Mouse (Mus musculus): ENCODE results near the gene Lsm4.

Lsm4 gene

DNA sequence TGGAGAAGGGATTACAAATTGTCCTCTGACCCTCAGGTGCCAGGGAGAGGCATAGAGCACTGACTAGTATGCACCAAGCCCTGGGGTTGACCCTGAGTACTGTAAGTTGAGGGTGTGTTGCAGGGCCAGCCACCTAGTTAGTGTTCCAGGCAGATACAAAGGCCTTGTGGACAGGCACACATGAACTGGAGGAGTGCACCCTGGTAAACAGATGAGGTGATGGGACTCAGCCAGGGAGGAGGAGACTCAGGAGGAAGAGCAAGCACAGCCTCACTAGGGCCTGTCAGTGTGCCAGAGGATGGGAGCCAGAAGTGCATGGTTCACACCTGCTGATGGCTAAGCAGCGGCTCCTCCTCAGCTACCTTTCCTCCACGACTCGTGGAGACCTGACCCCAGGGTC is 7.0 kb downstream of the Lsm4 start:
- DNase-seq, result no peak

DNA sequence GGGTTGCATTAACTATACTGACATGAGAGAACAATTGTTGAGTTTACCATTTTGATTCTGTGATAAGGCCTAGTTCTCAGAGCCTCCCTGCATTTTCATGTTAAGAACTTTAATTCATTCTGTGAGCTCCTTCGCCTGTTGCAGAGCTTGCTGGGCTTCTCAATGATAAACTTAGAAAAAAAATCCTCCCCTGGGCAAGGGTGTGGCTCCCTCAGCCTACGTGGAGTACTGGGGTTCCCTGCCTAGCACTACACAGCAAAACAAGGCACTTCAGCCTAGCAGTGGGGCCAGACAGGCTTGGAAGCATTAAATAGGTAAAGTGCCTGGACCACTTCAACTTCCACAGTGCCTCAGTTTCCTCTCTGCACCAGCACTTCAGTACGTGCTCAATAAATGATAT is 8.4 kb downstream of the Lsm4 start:
- DNase-seq, result no peak

DNA sequence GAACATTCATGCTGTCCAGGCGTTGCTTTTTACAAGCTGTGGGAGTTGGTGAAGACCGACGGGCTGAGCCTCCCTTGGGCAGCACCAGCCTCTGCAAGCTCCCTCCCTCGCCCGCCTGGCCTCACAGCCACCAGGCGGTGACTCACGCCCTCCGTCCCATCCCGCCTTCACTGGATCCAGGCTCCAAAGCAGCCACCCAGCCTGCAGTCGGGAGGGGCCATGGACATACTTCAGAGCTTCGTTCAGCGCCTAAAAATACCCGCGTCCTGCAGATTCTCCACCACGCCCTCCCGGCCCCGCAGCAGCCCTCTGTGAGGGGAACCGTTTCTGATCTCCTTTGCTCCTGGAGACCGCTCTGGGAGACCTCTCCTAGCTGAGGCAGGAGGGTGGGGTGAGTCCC is 9.1 kb downstream of the Lsm4 start:
- no peak for DNase-seq

DNA sequence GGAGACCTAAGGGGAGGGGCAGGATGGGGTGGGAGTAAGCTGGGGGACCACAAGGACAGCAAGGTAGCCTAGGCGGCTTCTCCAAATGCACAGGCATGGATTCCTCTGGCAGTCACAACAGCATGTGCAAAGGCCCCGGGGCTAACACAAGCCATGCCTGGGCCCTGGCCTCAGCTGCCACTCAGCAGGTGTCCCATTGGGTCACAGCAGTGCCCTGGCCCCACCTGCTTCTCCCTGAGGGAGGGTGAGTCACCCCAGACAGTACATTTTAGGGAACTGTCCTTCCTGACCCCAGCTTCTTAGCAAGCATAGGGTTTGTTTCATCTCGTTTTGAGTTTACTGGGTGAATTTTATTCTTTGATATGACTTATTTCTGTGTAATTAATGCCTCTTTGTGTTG is 9.6 kb downstream of the Lsm4 start:
- no peak for DNase-seq

DNA sequence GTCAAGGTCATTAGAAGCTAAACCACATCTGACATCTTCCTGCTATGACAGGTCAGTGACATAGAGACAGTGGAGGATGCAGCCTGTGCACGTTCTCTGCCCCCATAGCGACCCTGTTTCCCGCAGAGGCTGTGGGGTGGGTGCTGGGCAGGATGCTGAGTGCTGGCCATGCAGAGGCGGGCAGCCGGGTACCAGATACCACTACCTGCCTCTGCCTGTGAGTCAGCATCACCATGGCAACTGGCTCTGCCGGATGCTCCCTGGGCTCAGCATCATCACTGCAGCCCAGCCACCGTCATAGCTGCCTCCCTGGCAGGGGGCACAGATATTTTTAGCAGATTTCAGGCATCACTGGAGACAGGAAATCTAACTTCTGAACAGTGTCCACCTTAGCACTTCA is 11.2 kb downstream of the Lsm4 start:
- no peak for DNase-seq

DNA sequence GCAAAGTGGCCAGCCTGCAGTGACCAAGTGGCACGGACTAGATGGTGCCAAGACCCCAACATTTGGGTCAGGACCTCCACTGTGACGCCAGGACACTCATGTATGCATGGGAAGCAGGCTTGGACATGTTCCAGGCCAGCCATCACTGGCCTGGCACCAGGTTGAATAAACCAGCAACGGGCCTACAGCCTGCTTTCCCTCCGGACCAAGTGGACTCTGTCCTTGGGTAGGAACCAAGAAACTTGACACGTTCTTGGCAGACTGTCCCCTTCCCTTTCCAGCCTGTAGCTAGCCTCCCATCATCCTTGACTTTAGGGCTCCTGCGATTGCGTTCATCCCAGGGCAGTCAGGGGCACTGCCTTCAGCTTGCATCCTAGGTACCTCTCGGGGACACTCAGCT is 14.5 kb downstream of the Lsm4 start:
- no peak for DNase-seq

DNA sequence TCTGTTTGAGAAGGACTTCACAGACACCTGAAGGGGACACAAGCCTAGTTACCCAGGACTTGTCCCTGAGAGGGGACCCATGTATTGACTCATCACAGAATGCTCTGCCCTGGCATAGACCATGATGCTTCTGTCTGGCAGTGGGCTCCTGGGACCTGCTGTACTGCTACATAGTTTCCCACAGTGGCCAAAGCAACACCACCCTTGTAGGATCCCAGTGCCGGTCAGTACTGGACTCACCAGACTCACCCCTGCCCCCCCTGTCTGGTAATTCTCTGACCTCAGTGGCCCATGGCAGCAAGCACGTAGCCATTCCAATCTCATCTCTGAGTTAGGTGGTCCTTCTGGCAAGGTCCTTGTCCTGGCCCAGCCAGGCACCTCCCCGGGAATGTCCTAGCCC is 15.1 kb downstream of the Lsm4 start:
- no peak for DNase-seq

DNA sequence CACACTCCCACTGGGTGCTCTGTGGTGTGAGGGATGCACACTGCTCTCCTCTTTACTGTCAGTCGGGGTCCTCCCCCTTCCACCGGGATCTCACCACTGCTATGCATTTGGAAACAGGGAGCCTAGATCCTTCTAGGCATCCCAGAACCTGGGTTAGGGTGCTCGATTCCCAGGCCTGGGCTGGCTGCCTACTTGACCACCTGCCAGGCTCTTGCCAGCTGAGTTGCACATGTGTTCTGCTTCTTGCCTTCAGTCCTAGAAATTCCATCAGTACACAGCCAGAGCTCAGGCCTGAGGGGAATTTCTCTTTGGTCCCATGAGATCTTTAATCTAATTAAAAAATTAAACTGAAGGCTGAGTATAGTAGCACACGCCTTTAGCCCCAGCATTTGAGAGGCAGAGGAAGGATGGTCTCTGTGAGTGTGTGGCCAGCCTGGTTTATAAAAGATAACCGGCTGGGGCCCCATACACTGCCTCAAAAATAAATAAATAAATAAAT is 16.9 kb downstream of the Lsm4 start:
- no peak for DNase-seq

DNA sequence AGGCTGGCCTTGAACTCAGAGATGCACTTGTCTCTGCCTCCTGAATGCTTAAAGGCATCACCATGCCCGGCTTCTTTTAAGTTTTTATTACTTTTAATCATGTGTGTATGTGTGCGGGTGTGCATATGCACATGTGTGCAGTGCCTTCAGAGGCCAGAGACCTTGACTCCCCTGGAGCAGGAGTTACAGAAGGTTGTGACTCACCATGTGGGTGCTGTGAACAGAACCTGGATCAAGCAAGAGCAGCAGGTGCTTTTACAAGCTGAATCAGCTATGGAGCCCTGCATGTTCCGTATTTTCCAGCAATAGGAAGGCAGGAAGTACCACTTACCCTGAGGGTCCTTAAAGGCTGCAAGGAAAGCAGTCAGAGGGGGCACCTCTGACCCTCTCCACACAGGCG is 18.2 kb downstream of the Lsm4 start:
- DNase-seq, result no peak

DNA sequence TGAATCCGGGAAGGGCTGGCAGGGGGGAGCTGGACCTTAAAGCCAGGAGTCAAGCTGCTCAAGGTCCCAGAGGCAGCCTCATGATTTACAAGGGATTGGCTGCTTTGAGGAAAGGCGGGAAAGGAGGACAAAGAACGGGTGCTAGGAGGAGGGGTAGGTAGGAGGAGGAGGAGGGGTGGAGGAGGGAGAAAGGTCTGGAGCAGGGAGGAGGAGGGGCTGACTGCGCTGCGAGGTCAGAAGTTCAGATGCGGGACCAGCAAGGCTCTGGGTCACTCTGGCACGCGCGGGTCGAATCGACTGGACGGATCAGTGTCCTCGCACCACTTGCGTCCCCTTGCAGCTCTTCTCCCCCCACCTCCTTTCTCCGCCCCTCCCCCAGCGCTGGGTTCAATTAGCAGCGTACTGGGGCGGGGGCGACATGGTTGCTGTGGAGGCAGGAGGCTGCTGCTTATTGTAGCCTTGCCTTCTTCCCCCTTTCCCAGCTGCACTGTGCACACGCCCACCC is 18.7 kb downstream of the Lsm4 start:
- DNase-seq, result no peak

DNA sequence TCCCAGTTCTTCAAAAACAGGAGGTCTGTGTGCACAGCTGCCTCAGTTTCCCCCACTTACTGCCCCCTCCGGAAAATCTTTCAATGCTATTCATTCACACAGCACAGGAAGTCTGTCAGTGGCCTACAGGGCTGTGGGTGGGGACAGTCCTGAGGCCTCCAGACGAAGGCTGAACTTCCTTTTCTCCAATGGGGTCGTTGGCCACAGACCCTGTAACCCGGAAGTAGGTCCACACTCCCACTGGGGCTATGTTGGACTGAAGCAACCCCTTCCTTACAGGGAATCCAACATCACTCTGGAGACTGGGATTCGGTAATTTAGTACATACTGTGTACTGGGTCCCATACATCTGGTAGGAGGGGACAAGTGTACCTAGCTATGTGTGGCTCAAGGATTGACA is 20.6 kb downstream of the Lsm4 start:
- DNase-seq, result peak in 1 of 2 experiments; percentile 29

DNA sequence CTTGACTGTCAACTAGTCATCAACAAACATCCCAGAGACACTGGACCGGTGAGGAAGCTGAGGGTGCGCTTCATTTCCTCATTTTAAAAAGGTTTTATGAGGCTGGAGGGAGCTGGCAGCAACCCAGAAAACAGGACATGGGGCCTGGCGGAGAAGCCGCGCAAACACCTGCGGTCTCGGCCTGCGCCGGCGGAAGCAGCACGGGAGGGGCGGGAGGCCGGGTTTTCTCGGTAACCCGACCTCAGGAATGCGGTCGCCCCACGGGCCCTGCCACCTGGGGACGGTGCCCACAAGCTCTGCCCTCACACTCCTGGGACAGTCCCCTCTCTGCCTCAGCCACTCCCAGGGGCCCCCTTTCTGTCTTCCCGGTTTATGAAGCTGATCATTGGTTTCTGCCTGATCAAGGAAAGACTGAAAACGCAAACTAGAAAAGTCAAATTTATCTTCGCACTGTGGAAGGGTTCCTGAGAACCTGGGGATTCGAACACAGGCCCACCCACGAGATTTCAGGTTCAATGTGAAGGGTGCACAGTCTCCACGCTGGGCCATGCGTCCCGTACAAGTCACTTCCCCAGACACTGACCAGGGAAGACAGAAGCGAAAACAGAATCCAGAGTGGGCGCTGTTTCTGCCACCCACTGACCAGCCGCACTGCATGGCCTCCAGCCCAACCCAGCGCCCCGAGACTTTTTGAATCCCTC is 22.4 kb downstream of the Lsm4 start:
- peak; percentile 88 to 92 for DNase-seq

DNA sequence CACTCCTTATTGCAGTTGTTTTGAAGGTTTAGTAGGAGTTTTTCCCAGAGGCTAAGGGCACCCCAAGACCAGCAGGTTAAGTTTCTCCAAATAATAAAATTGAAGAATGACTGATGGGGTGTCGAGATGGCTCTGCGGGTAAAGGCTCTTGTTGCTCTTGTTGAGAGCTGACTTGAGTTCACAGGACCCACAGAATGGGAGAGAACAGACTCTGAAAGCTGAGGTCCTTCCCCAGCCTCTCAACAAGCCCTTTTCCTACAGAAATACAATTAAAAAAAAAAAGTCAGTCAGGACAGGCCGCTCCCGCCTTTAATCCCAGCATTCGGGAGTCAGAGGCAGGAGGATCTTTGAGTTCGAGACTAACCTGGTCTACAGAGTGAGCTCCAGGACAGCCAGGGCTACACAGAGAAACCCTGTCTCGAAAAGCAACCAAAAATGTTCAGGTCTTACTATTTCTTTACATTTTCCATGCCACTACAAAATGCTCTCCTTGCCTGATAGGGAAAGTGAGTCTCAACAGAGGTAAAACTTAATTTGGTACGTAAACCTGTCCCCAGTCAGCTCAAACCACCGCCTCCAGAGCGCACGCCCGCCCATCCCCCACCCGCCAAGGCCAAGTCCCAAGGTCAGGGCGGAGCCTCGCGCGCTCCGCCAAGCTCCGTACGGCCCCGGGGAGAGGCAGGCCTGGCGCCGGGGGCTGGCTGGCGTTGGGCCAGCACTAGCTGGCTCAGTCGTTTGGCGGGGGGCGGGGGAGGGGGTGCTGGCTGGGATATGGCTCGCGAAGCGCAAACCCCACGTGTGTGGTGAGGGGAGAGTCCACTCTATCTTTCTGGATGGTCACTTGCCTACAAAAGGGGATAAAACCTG is 23.2 kb downstream of the Lsm4 start:
- DNase-seq, result peak; percentile 81 to 85

DNA sequence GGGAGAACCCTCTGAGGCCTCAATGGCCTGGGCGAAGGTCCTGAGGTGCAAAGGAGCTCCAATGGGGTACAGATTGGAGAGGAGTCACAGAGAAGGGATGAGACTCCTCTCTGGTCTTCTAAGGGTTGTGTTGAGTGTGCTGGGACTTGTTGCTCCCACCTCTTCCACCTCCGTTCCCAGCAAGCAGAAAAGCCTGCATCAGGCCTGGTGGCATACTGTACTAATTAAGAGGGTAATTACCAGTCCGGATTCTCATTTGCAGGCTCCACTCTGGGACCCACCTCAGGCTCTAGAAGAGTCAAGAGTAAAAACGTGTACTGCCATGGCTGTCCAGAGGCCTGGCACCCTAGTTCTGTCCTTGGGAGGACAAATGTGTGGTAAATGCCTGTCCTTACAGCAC is 23.9 kb downstream of the Lsm4 start:
- DNase-seq, result peak in 1 of 2 experiments; percentile 26

DNA sequence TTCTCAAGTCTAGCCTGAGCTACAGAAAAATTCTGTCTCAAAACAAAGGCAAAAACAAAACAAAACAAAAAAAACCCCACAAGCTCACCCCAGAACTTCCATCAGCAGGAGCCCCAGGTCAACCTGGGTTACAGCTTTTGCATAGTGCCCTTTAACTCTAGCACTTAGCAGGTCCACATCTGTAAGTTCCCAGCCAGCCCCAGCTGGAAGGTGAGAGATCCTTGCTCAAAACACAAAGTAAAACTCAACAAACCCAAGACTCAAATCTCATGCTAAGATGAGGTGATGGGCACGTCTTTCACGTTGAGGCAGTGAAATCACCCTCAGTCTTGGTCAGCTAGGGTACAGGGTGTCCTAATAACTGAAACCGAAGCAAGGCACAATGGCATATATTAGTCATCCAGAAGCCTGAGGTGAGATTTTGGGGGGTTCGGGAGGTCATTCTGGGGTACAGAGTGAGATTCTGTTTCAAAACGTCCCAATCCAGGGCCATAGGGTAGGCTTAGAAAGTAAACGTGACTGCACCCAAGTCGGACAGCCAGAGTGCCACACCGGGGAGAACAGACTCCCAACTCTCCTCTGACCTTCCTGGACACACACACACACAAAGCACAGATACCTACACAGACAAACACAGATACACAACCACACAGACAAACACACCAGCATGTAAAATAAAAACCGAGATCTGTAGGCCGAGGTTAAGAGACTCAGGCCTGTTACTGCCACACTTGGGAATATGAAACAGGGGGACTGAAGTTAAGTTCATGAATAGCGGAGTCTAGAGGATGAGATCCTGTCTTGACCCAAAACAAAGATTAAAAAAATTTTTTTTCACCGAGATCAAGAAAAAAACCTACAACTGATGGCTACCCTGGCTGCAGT is 24.6 kb downstream of the Lsm4 start:
- no peak for DNase-seq

DNA sequence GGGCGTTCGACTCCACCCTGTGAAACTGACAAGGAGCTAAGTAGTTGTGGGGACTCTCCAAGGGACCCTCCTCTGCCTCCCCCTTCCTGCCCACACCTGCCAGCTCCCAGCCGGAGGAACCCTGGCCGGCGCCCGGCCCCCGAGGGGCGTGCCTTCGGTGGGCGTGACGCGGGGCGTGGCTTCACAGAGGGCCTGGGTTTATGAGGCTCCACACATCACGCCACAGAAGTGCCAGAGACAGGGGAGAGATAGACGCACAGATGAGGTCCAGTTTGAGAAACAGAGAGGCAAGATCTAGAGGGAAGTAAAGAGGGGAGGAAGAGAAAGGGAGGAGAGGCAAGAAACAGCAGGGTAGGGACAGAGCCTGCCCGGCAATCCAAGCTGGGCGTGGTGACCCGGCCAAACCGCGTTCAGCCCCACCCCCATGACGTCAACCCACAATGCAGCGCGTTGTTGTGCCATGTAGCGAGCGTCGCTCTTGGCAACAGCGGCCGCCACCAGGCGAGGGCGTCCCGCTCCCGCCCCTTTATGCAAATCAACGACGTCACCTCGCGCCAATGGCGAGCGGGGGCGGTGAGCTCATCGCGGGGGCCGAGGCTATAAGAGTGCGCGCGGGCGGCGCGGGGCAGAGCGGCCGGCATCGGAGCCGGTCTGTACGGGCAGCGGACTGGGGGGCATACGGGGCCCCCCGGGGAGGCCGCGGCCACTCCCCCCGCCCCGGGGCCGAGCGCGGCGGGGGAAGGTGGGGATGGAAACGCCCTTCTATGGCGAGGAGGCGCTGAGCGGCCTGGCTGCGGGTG is 25.5 kb downstream of the Lsm4 start, which contains the start of gene Jund:
Gene Jund, plus strand, starts transcription at position 640 of the 800 bp plus-strand sequence.
- DNase-seq, result peak; percentile 99 to 100

DNA sequence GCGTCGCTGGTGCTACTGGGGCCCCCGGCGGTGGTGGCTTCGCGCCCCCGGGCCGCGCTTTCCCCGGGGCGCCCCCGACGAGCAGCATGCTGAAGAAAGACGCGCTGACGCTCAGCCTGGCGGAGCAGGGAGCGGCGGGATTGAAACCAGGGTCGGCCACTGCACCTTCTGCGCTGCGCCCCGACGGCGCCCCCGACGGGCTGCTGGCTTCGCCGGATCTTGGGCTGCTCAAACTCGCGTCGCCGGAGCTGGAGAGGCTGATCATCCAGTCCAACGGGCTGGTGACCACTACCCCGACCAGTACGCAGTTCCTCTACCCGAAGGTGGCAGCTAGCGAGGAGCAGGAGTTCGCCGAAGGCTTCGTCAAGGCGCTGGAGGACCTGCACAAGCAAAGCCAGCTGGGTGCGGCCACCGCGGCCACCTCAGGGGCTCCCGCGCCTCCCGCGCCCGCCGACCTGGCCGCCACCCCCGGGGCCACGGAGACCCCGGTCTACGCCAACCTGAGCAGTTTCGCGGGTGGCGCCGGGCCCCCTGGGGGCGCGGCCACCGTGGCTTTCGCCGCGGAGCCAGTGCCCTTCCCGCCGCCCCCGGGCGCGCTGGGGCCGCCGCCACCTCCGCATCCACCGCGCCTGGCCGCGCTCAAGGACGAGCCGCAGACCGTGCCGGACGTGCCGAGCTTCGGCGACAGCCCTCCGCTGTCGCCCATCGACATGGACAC is 26.2 kb downstream of the Lsm4 start:
- DNase-seq, result peak in 1 of 2 experiments; percentile 72

DNA sequence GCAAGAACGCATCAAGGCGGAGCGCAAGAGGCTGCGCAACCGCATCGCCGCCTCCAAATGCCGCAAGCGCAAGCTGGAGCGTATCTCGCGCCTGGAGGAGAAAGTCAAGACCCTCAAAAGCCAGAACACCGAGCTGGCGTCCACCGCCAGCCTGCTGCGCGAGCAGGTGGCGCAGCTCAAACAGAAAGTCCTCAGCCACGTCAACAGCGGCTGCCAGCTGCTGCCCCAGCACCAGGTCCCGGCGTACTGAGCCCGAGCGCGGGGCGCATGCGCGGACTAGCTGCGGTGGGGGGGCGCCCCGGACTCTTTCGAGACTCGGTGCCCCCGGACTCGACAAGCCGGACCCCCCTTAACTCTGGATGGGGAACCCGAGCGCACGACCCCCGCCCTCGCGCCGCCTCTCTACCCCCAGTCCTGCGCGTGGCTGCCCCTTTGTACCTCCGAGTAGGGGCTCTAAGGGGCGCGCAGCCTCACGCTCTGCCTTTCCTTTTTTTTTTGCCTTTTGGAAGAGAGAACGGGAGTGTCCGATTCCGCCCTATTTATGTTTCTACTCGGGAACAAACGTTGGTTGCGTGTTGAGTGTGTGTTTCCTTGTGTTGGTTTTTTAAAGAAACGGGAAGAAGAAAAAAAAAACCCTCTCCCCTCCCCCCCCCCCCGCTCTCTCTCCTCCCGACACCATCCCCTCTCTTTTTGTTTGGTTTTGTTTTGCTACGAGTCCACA is 26.9 kb downstream of the Lsm4 start:
- DNase-seq, result peak; percentile 87 to 93

DNA sequence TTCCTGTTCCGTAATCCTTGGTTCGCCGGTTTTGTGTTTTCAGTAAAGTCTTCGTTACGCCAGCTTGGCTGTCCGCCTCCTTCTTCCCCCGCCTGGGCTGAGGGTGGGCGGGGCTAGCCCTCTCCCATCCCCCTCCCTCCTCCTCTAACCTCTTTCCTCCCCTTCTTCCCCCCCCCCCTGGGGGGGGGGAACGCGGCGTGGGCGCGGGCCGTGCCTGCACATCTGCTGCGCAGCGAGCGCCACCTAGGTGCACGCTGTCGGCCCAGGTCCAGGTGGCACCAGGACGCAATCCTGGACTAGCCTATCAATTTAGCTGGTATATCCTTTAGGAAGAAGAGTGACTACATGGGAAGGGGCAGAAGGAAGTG is 27.5 kb downstream of the Lsm4 start:
- DNase-seq, result peak; percentile 93 to 95
